Mouse (Mus musculus): ENCODE measurements around the gene Gm12166.

Gm12166 gene

DNA sequence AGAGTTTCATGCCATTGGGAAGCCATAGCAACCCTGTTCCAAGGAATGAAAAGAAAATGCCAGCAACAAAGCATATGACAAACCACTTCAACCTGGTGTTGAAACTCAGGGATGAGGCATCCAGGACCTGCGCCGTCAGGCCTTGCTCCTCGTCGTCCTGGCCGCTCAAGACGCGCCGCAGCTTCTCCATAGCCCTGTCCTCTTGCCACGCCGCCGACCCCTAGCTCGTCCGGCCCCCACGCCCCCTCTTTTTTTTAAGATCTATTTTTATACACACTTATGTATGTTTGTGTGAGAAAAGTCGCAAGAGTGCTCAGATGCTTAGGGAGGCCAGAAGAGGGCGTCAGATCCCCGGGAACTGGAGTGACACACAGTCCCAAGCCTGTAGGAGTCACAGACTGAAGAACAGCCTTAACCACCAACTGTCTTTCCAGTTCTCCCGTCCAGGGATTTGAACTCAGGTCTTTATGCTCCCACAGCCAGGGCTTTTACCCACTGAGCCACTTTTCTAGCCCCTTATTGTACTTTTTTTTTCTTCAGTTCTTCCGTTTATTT lies at the start of gene Gm12166:
TSS of gene Gm12166 (minus strand) at position 217 of the 555 bp plus-strand sequence.
- peak; percentile 69 for DNase-seq (ENCODE audit: low spot score)

DNA sequence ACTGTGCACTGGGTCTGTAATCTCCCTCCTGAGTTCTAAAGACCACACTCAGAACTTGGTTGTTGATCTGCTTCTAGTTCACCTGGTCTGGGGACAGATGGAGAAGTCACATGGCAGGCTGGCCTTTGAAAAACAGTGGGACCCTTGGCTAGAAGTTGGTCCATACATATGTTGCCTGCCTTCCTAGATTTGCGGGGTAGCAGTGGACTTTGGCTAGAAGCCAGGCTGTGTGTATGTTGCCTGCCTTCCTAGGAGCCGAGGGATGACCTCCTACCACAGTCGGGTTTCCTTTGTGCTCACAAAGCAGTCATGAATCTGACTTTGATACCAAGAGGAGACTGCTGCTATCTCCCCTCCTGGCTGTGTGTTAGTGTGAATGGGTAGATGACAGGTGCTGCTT lies 44.9 kb upstream of the Gm12166 start:
- no peak for DNase-seq (ENCODE audit: low spot score)

DNA sequence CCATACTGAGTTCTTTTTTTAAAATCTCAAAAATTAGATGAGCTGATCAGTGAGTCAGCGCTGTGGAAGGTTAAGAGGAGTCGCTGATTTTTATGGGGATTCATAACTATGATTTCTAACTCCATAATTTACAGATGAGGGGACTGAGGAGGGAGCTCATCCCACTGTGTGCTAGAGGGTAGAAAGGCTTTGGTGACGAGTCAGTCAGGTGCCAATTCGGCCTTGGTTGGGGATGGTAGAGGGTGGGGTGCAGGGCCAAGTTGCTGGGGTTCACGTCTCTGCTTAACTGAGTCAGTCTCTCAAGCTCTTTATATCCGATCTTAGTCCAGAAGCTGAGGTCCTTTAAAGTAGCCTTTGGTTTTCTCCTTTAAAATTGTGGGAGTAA lies 44.1 kb upstream of the Gm12166 start:
- DNase-seq (ENCODE audit: low spot score), result no peak

DNA sequence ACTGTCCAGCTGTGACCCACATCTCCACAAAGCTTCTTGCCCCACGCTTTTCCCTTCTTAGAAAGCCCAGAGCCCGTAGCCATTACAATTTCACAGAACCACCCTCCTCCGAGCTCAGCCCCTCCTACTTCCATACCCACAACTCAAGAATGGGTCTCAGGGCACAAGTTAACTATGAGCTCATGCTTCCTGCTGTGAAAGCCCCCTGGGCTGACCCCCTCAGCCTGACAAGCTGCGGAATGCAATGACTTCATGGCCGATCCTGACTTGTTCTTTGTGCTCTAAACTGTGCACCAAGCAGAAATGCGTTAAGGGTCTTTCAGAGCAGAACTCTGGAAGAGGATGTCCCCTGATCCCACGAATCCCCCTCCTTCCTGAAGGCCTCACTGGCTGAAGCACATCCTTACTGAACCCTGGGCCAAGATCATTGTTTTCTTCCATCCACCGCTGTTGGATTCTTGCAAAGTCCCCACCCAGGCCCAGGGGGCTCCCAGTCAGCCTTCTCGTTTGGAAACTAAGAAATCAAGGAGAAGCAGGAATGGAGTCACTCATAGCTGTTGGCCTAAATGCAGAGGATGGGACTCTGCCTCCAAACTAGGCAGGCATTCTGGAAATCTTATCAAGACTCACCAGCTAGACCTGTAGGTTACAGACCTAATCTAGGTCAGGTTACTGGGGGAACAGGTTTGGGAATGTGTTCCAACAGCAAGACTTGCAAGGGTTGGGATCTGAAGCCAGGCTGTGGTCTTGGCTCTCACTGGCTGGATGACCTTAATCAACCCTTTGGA lies 43.5 kb upstream of the Gm12166 start:
- DNase-seq (ENCODE audit: low spot score), result peak; percentile 12

DNA sequence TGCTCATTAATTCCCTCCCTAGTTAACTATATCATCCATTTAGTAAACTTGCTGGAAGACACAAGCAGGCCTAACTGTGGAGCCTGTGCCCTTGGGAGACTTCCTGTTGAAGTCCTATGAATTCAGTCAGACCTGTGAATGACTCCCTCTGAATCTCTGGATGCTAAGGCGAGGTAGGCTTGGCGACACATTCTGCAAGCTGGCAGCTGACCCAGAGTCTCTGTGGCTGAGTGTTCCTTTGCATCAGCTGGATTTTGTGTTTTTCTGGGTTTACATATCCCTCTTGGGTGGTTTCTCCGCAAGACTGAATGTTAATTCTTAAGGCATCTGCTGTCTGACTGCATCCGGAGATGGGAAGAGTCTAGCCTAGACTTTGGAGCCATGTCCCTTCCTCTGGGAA lies 40.0 kb upstream of the Gm12166 start:
- no peak for DNase-seq (ENCODE audit: low spot score)

DNA sequence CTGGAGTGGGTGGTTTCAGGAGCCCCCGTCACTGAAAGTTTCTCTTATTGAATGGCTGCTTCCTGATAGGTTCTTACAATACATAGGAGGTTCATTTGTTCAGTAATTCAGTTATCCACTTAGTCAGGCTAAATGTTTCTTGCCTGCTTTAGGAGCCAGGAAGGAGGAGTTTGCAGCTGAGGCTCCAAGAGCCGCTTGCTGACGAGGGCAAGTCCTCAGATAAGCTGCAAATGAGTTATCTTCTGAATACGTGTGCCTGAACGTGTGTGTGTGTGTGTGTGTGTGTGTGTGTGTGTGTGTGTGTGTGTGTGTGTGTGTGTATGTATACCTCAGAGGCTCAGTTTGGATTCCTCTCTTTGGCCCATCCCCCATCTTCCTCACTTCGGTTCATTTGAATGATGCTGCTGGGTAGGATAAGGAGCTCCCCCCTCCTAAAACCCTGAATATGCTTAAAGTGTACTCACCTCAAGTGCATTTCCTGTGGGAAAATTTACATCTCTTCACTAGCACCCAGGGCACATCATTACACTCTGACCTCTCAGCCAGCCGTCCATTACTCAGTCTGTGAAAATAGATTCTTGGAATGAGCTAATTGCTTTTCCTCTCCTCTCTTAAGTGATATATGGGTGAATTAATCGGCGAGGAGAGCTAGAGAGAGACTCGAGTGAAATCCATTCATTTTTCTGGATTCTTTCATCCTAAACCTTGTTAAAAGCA lies 39.0 kb upstream of the Gm12166 start:
- DNase-seq (ENCODE audit: low spot score), result peak; percentile 15

DNA sequence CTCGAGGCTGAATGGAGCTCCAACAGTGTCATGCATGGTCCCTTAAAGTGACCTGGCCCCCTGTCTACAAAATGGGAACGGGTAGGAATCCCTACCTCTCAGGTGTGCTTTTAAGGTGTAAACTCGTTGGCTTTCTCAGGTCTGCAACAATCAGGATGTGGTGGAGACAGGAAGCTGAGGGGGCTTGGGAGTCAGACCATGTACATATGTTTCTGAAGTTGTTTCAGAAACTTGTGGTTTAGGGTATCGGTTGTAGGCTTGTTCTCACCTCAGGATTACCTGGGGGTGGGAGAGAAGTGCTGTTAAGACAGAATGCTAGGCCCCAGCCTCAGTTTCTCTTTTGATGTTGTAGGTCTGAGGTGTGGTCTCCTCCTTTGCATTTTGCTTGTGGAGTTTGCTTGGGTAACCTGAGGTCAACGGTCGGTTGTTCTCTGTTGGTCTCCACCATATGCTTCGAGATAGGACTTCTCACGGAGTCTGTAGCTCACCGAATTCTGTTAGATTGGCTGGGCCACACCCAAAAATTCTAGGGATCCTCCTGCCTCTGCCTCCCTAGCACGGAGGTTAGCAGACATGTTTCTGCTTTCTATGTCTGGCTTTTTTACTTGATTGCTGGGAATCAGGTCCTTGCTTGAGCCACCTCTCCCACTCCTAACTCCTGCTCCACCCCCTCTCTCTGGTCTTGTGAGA lies 38.1 kb upstream of the Gm12166 start:
- no peak for DNase-seq (ENCODE audit: low spot score)

DNA sequence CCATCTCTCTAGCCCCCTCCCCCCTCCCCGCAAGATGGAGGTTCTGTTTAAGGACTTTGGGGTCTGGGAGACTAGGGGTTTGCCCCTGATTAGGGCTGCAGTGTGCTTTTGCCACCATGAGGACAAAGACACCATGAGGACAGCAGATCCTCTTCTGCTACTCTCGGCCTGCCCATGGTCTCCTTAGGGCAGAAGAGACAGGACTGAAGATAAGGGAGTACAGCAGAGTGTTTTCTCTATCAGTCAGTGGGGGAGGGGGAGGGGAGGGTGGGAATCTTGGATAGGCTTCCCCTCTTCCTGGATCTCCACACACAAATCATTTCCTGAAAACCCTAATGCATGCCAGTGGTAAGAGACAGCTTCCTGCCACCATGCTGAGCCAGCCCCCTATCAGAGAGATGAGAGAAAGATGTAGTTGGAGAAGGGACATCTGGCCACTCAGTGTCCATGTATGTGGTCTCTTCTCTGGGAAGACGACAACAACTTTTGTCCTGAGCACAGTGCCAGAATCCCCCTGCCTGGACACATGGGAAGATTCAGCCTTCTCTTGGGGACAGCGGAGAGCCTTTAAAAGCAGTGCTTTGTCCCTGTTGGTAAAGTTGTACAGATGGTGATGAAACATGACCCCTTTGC lies 37.1 kb upstream of the Gm12166 start:
- peak; percentile 23 for DNase-seq (ENCODE audit: low spot score)

DNA sequence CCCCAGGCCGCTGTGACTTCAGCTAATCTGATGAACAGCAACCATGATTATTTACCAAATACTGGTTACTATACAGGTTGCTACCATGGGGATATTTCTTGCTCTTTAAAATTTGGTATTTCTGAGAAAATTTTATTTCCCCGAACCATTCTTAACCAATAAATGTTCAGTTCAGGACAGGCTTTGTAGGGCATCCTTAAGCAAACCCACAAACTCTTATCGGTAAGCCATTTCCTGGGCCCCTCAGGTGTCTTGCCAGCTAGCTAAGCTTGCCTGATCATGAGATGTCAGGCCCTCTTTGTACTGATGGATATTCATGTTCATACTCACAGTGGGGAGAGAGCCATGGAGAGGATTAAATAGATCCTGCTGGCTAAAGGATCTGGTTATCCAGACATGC lies 34.3 kb upstream of the Gm12166 start:
- DNase-seq (ENCODE audit: low spot score), result no peak

DNA sequence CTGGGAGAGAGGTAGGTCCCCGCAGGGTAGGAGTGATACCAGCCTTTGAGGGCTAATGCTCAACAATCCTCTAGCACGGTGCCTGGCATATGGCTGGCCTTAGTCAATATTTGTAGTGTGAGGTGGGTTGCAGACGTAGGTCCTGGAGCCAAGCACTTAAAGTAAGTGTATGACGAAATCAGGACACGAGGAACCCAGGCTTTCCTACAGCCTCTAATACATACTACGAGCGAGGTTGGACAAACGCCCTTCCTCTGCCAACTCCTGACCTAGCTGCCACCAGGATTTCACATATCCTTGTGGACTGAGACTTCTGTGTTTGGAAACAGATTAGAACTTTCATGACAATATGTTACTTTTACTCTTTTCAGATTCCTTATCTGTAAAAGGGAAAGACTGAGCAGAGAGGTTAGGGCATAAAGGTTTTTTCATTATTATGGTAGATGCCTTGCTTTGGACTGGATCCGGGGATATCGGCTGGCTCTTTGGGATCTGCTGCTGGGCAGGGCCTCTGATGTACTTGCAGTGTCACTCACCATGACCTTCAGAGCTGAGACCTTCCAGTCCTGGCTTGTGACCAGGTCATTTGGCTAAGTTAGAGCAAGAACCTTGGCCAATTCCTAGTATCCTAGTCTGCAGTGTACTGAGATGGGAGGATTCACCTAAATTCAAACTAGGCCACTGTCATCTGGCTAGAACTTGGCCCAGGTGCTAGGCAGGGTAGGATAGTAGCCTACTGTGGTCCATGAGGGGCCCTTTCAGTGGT lies 33.5 kb upstream of the Gm12166 start:
- DNase-seq (ENCODE audit: low spot score), result no peak

DNA sequence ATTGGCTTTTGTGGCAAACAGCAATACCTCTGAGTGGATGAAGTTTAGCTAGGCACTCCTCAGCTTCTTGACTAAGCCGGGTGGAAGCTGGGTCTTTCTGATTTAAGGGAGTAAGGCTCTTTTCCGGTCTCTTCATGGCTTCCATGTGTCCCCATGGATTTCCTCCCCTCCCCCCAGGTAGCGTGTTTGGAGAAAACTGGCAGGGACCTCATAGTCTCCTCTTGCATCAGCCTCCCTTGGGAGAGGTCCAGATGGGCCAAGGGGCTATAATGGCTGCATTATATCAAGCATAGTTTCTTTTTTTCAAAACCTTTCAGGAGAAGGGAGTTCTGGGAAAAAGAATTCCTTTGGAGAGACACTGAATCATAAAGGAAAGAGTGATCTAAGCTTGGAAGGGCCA lies 32.4 kb upstream of the Gm12166 start:
- no peak for DNase-seq (ENCODE audit: low spot score)

DNA sequence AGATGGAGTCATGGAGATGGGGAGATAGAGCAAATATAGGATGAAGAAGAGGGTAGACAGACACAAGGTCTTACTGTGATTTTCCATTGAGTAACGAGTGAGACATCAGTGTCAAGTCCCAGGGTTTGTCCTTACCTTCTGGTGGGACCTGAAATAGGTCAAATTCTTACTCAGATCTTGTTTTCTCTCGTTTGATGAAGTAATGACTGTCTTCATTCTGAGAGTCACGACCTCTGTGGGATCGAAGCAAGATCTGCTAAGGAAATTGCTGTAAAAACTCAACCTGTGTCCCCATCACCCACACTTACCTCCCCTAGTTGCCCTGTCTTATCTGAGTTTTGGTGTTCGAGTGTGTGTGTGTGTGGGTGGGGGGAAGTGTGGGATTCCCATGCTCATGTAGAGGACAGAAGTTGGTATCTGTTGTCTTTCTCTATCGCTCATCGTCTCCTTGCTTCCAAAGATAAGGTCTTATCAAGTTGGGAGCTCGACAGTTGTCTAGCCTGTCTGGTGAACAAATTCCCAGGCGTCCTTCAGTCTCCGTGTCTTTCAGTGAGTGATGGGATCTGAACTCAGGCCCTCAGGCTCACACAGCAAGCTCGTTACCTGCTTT lies 31.8 kb upstream of the Gm12166 start:
- no peak for DNase-seq (ENCODE audit: low spot score)

DNA sequence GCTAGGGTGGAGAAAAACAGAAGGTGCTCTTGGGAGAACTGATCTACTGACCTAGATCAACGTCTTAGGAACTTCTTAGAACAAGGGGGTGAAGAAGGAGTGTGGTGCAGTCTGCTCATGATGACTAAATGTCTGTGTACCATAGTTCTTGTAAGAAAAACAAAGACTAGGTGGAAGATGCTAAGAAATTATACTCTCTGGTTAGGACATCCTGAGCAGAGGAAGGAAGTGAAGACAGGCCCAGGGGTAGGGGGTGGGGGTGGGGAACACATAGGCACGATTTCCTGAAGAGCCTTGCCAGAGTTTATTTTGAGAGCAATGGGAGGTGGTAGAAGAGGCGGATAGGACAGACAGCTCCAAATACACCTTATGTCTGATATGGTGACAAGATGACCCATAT lies 31.3 kb upstream of the Gm12166 start:
- DNase-seq (ENCODE audit: low spot score), result no peak

DNA sequence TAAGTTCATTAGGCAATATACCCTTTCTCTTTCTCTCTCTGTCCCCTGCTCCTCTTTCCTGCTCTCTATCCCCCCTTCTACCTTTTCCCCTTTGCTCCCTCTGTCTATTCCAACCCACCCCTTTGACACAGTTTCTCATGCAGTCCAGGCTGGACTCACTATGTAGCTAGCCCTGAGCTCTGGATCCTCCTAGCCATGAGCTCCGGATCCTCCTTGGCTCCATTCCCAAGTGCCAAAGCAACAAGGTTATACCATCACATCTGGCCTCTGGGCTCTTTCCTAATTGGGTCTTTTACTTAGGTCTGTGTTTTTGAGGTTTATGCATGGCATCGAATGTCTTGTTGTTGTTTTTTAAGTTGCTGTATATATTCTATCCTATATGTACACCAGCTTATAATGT lies 29.0 kb upstream of the Gm12166 start:
- no peak for DNase-seq (ENCODE audit: low spot score)

DNA sequence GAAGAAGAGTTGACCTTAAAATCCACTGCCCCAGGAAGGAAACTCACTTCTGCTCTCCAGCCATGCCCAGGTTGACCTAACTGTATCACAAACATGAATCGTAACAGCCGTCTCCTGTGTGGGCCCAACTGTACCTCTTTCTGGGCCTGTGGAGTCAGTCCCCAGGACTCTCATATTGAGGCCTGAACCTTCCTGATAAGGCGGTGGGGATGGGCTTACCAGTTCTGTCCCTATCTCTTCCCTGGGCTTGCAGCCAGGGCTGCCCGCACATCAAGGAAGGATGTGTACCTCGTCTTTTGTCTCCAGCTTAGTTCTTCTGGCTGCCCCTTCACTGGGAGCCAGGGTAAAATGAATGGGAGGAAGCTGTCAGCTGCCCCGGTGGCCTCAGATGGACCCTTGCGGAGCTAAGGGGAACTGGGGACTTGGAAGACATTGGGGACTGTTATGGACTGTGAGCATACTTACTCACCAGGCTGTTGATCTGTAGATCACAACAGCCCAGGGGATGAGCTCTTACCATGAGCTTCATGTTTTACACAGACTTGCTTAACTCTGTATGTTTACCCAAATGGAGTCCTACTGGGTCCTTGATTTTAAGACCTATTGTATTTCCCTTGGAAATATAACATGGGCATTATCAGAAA lies 25.7 kb upstream of the Gm12166 start:
- DNase-seq (ENCODE audit: low spot score), result peak; percentile 30

DNA sequence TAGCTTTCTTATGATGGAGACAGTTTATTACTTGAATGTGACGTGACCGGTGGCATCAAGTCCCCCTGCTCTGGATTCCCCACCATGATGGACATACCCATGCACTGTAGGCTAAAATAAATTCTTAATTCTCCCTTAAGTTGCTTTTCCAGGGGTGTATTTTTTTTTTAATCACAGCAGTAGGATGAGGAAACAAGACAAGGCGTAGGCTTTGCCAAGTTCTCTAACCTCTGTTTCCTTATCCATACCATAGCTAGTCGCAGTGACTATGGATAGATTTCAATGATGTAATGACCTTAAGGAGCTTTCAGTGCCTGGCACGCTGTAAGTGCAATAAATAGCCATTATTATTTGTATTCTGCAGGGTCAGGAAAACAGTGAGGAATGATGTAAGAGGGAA lies 25.2 kb upstream of the Gm12166 start:
- no peak for DNase-seq (ENCODE audit: low spot score)

DNA sequence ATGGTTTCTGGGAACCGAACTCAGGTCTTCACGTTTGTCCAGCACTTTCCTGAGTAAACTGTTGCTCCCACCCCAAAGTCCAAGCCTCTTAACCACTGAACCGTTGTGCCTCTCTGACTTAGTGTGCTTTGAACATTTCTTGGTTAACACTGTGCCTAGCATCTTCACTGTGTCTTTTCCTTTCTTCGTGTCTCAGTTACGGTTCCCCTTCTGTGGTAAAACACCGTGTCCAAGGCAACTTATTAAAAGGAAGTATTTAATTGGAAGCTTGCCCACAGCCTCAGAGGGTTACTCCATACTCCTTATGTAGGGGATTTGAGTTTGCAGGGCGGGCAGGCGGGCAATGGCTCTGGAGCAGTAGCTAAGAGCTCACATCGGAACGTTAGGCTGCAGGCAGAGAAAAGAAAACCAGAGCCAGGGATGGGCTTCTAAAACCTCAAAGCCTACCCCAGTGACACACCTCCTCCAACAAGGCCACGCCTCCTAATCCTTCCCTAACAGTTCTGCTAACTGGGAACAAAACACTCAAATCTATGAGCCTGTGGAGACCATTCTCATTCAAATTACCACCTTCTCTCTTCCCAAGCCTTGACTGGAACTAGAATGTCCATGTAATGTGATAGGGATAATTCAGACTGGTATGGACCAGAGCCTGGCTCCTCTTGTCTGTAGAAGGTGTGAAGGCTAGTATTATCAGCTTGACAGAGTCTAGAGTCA lies 24.5 kb upstream of the Gm12166 start:
- no peak for DNase-seq (ENCODE audit: low spot score)

DNA sequence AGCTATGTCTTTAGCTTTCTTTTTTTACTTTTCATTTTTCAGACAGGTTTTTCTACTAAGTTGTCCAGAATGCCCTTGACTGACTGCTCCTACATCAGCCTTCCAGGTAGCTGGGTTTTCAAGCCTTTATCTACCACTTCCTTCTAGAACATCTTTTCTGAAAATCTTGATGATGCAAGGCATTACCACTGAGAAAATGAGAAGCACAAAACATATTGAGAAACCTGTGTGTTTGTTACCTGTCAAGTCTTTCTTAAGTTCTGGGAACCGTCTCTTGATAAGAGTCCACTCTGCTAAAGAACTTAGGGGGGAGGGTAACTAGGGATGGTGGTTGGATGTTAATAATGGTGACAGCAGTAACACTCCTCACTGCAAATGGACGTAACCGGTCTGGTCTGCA lies 23.4 kb upstream of the Gm12166 start:
- DNase-seq (ENCODE audit: low spot score), result no peak

DNA sequence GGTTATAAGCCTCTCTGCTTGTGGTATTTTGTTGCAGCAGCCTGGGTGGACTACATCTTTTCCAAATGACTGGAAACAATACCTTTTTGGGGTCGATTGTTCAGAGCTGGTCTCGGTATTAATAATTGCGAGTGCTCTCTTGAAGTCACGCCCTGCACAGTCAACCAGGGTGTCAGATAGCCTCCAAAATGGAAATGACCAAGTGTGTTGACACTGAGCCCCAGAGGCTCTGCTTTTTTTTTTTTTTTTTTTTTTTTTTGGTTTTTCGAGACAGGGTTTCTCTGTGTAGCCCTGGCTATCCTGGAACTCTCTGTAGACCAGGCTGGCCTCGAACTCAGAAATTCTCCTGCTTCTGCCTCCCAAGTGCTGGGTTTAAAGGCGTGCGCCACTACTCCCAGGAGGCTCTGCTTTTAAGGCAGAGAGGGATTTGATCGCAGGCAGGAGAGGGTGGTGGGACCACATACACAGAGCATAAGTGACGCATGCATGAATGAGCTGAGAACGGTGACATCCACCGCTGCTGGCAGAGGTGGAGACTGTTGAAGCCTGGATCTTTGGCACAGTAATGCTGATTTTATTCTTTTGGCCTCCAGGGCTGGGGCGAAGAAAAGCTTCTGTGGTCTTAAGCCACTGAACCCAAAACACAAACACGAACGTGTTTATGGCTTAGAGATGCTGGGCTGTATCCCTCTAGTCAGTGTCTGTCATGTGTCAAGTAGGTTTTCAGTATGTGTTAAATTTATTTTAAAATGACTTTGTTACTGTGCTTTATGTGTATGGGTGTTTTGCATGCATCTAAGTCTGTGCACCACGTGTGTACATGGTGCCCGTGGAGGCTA lies 21.9 kb upstream of the Gm12166 start:
- no peak for DNase-seq (ENCODE audit: low spot score)
